Mouse (Mus musculus) adrenal gland, postnatal 4 days (tissue): ENCODE measurements around the gene Coro2a. TPM values are rescaled to one million over a fixed set of nuclear protein-coding genes. Genes with fewer than 3 reads are reported as not detected.
A peak's percentile ranks its signal among the peaks of the same experiment; 100 is the strongest.

ENCODE experiments used
- DNase-seq, 2 experiments: peaks; one replicate each; pipeline ENCODE4 v3.0.0; 2021 to 2022; ENCODE audit warnings: low spot score in 2 of 2, mixed read lengths in 2 of 2
- total RNA-seq, 2 experiments: library from RNA; stranded (reverse); gene quantifications; 2 replicates each; pipeline ENCODE4 v1.2.3; 2021

Gene Coro2a
- total RNA-seq, 2 experiments from 2014 or later: 5.1 to 7.0 TPM

GRCm38 (mm10) chr4:46532511-46532910, 69.5 kb downstream of the Coro2a start:
- DNase-seq: no peak

DNA sequence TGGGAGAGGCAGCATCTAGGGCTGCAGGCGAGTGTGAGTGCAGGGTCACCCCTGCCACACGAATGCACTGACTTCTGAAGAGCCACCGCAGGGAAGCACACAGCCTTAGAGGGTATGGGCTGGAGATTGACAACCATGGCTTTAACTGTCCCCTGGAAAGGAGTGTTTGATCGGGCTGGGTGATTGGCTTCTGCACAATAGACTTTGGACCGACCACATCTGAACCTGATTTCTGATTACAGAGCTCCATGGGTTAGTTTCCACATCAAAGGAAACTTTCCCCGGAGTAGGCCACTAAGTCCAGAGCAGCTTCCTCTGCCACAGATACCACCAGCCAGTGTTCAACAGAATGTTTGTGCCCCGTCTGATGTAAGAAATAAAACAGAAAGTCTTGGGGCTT, 72.3 kb downstream of the Coro2a start:
- DNase-seq: no peak

GRCm38 (mm10) chr4:46527558-46527926, 74.5 kb downstream of the Coro2a start:
- DNase-seq: no peak

GRCm38 (mm10) chr4:46526798-46527557, 75.0 kb downstream of the Coro2a start:
- DNase-seq: no peak

GRCm38 (mm10) chr4:46526226-46526625, 75.8 kb downstream of the Coro2a start:
- no peak for DNase-seq

DNA sequence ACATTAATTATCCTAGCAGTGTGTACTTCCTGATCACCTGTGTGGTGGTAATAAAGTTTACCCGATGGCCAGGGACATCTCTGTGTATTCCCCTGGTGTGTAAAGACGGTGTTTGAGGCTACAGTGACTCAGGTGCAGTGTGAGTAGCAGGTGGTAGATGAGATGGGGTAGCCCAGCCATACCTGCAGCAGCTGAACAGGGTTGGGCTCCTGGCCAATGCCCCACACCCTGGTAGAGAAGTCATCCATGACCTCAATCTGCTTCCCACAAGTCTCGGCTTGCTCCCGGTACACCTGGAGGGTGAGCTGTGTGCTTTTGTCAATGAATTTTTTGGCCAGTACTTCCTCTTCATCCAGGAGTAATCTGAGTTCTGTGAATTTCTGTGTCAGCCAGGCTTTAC, 78.7 kb downstream of the Coro2a start:
- DNase-seq: no peak

- DNase-seq: no peak
These were observed 80.5 kb downstream of the Coro2a start for GRCm38 (mm10) chr4:46521457-46521856.

GRCm38 (mm10) chr4:46520491-46520890, 81.5 kb downstream of the Coro2a start:
- DNase-seq: no peak

- DNase-seq: peak; percentile 57 to 60
These were observed 94.1 kb downstream of the Coro2a start for GRCm38 (mm10) chr4:46507736-46508460.

DNA sequence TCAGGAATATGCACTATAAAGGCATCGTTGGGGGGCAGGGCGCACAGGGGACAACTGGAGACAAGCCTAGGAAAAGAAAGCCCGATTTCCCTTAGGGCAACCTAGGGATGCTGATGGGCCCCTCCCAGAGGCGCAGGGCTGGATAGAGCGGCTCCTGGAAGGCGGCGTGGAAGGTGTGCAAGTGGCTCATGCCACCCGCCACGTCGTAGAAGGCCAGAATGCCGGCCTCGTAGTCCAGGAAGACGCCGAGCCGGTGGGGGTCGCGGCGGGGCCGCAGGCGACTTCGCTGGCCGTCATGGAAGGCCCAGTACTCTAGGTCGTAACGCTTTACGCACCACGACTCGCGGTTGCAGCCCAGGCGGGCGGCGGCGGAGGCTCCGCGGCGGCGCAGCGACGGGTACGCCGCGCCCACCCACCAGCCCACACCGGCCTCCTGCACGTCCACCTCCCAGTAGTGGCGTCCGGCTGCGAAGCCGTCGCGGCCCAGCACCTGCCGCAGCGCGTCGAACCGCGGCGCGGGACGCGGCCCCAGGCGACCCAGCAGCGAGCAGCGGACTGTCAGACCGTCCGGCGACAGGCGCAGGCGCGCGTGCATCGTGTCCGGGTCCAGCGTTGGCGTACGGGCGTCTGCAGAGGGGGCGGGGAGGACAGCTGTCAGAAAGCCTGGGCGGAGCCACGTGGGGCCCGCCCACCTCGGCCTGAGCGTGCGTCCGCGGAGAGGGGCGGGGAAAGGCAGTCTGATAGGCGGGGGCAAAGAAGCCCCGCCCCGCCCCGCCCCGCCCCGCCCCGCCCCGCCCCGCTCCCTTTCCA, 95.0 kb downstream of the Coro2a start:
- peak; percentile 90 to 94 for DNase-seq

- DNase-seq: no peak
These were observed 96.5 kb downstream of the Coro2a start for GRCm38 (mm10) chr4:46505361-46506057.

GRCm38 (mm10) chr4:46503881-46504280, 98.1 kb downstream of the Coro2a start:
- no peak for DNase-seq

DNA sequence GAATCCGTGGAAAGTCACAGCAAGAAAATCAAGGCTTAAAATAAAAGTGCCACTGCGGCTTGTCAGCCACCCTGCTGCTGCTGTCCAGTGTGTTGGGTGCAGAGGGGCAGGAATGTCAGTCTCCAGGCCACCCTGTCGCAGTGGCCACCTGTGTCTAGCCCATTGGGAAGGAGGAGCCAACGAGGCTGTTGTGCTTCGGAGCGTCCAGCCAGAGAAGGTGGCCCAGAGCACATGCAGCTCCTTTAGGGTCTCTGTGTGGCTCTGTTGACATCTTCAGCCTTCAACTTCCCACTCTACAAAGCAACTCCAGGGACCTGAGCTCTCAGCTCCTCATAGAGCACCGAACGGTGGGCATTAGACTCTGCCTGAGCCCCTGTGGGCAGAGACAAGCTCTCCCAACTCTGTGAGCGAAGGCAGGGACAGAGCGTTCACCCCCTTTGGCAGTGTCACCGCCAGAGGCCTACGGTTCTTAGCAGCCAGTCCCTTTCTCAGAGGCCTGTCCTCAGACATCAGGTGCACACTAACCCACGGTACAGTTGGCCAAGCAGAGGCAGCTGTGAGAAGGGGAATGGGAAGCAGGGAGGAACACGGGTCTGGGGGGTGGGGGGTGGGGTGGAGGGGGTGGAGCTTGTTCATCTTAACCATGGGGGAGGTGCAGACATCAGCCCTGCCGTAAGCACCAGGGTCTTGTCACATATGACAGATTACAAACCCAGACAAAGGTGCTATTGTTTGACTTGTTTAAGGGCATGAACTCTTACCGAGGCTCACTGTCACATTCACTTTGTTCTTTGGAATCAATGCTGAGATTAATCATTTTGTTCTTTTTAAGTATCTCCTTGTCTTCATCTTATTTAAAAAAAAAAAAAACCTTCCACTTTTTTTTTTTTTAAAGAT, 99.1 kb downstream of the Coro2a start:
- DNase-seq: no peak

DNA sequence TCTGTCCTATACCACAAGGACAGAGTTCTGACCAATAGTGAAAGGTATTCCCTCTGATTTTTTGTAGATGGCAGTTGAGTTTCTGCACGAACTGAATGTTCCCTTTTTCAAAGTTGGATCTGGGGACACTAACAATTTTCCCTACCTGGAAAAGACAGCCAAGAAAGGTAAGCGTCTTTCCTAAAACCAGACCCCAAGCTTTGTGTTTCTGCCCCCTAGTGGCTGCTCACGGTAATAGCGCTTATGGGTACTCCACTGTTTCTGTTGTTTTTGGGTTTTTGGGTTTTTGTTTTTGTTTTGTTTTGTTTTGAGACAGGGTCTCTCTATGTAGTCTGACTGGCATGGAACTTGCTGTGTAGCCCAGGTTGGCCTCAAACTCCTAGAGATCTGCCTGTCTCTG, 103.0 kb downstream of the Coro2a start:
- DNase-seq: no peak

- no peak for DNase-seq
These were observed 103.5 kb downstream of the Coro2a start for GRCm38 (mm10) chr4:46498511-46498910.

DNA sequence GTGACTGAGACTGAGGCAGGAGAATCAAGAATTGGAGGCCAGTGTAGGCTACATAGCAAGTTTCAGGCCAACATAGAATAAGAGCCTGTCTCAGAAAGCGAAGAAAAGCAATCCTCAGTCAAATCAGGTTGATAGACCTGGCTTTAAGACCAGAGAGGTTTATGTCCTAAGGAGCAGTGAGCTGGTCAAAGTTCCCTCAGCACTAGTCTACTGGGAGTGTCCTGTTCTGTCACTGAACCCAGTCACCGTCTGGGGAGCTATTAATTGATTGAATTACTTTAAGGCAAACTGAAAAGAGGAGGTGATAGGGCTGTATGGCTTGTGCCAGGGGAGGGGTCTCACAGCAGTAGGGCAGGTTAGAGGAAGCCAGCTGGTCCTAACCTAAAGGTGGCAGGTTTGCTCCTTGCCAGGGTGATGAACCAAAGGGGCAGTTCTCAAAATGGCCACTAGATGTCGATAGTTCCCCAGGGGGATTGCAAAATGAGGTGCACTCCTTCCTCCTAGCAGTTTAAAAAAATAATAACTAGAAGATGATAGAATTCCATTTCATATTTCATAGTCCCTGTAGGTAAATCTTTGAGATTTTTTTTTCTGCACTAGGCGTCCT, 104.6 kb downstream of the Coro2a start:
- DNase-seq: peak; percentile 47 to 51

GRCm38 (mm10) chr4:46495543-46495942, 106.5 kb downstream of the Coro2a start:
- no peak for DNase-seq

GRCm38 (mm10) chr4:46493071-46493470, 108.9 kb downstream of the Coro2a start:
- DNase-seq: no peak

- DNase-seq: peak; percentile 89 to 91
These were observed 112.7 kb downstream of the Coro2a start, which contains the start of gene Nans for GRCm38 (mm10) chr4:46489028-46489925. Gene Nans (plus strand): TSS chr4:46489248.
